In the genomic region with DNA sequence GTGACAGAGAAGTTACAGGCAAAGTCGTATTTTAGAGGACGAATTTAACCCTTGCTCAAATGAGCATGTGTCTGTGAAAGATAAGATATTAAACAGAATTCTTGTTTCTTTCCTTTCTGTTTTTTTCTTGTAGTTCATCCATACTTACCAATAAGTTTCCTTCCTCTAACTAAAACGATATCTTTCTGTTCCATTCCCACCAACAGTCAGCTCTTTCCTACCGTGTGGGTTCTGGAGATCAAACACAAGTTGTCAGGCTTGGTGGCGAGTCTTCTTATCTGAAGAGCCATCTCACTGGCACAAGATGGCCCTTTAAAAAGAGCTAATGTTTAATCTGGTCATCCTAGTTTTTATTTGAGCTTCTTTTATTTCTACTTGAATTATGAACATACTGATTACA, we compare ENCODE assay signal across 30 mouse cellular contexts. TPM values are rescaled to one million over a fixed set of nuclear protein-coding genes. Genes with fewer than 3 reads are reported as not detected.
A peak's percentile ranks its signal among the peaks of the same experiment; 100 is the strongest.
DNase-seq lines count a peak whose midpoint lies in the region; ATAC-seq and TF ChIP-seq lines count a peak whose summit lies in the region.
"Had no signal": no experiment of that assay in that cellular context is flagged by ENCODE, and none has a peak within 500 bp of the region (broad histone marks: within the 10 kb centered on the region; RNA-seq: fewer than 3 reads in every experiment).

No protein-coding gene starts in this region.

- TF ChIP-seq RAD21 in MEL (IDR thresholded peaks at IDR 0.05; ENCODE audit: low read depth, low read length) = no peak

- TF ChIP-seq CTCF in MEL (IDR thresholded peaks at IDR 0.05 in 2 of 3, conservative IDR thresholded peaks at IDR 0.05 in 1 of 3; ENCODE audit: control insufficient read depth in 1 of 3, insufficient read depth in 1 of 3, low read depth in 2 of 3, low read length in 3 of 3, poor library complexity in 1 of 3, severe bottlenecking in 1 of 3) = no peak
- TF ChIP-seq CTCF in liver, embryonic 14.5 days (IDR thresholded peaks at IDR 0.05; ENCODE audit: low read depth) = no peak
- no peak for TF ChIP-seq CTCF in layer of hippocampus, adult 2 months (conservative IDR thresholded peaks at IDR 0.05)

- no peak; the same call in 1 of the 2 replicates for ATAC-seq in liver, embryonic 12.5 days
- ATAC-seq in liver, embryonic 11.5 days (replicated peaks; ENCODE audit: low FRiP score) = no peak; the same call in 1 of the 2 replicates
- ATAC-seq in liver, embryonic 14.5 days (ENCODE audit: insufficient read depth) = 0 out of 2 replicates have a peak, but pooled peaks have one; percentile 31
- peak; percentile 61 for ATAC-seq in megakaryocyte-erythroid progenitor cell, adult 5-6 weeks (replicated peaks; ENCODE audit: low FRiP score, low TSS enrichment, poor library complexity, severe bottlenecking)
- ATAC-seq: activated CD4-positive, CD25-positive, alpha-beta regulatory T cell, adult 4 months; forebrain, embryonic 15.5 days; hindbrain, embryonic 16.5 days had no signal

- no peak overlapping the region for H3K9ac ChIP-seq in liver, embryonic 12.5 days
- H3K9ac ChIP-seq in liver, embryonic 11.5 days (ENCODE audit: low read depth, low read length) = no peak overlapping the region
- H3K9ac ChIP-seq in MEL (ENCODE audit: control insufficient read depth, low read depth, low read length, poor library complexity, severe bottlenecking) = no peak overlapping the region
- no peak overlapping the region for H3K9ac ChIP-seq in liver, embryonic 14.5 days (replicated peaks)
- H3K9ac ChIP-seq: embryonic facial prominence, embryonic 13.5 days; forebrain, embryonic 12.5 days; forebrain, embryonic 15.5 days; heart, embryonic 13.5 days; hindbrain, embryonic 13.5 days had no signal

- intact Hi-C loops in heart, postnatal 10 days (cut with DNase I) = no loop called here

- peak; percentile 82 for TF ChIP-seq EP300 in MEL (IDR thresholded peaks at IDR 0.05; ENCODE audit: low read depth in 1 of 2, low read length in 2 of 2)
- TF ChIP-seq EP300 in liver, embryonic 14.5 days (IDR thresholded peaks at IDR 0.05; ENCODE audit: low read depth) = peak; percentile 70; the same call in 1 of the 2 replicates

- H3K27me3 ChIP-seq in liver, embryonic 12.5 days (replicated peaks) = no peaks in the 10 kb centered on the region
- H3K27me3 ChIP-seq in liver, embryonic 11.5 days (replicated peaks; ENCODE audit: control insufficient read depth, insufficient read depth, low read length) = no peaks in the 10 kb centered on the region
- no peaks in the 10 kb centered on the region for H3K27me3 ChIP-seq in MEL (ENCODE audit: control insufficient read depth in 1 of 2, insufficient read depth in 2 of 2, low read length in 2 of 2)
- no peaks in the 10 kb centered on the region for H3K27me3 ChIP-seq in liver, embryonic 14.5 days (ENCODE audit: control insufficient read depth, insufficient read depth, low read length)
- H3K27me3 ChIP-seq: CH12.LX; embryonic facial prominence, embryonic 13.5 days; forebrain, embryonic 12.5 days; forebrain, embryonic 15.5 days; heart, embryonic 13.5 days; hindbrain, embryonic 13.5 days had no signal

- H3K36me3 ChIP-seq in liver, embryonic 12.5 days = peaks cover 4% of the 10 kb centered on the region; the same call in 1 of the 2 replicates
- no peaks in the 10 kb centered on the region for H3K36me3 ChIP-seq in liver, embryonic 11.5 days (ENCODE audit: control insufficient read depth, insufficient read depth, low read length)
- peaks cover 0 to 33% of the 10 kb centered on the region in 2 experiments; a peak in 2 of 4 replicates for H3K36me3 ChIP-seq in MEL (ENCODE audit: control insufficient read depth in 1 of 2, insufficient read depth in 2 of 2, low read length in 2 of 2)
- no peaks in the 10 kb centered on the region for H3K36me3 ChIP-seq in liver, embryonic 14.5 days (replicated peaks; ENCODE audit: control insufficient read depth, insufficient read depth, low read depth)
- H3K36me3 ChIP-seq: embryonic facial prominence, embryonic 10.5 days; embryonic facial prominence, embryonic 13.5 days; forebrain, embryonic 12.5 days; forebrain, embryonic 15.5 days; heart, embryonic 10.5 days; heart, embryonic 13.5 days; hindbrain, embryonic 10.5 days had no signal

- peak overlapping the region; percentile 24 for H3K4me2 ChIP-seq in liver, embryonic 12.5 days
- H3K4me2 ChIP-seq in liver, embryonic 11.5 days = no peak overlapping the region
- H3K4me2 ChIP-seq in liver, embryonic 14.5 days (ENCODE audit: low read depth) = no peak overlapping the region
- H3K4me2 ChIP-seq: embryonic facial prominence, embryonic 13.5 days; forebrain, embryonic 12.5 days; forebrain, embryonic 15.5 days; heart, embryonic 13.5 days; hindbrain, embryonic 13.5 days had no signal

- H3K4me3 ChIP-seq in liver, embryonic 12.5 days = no peak overlapping the region
- no peak overlapping the region for H3K4me3 ChIP-seq in liver, embryonic 11.5 days (ENCODE audit: low read depth, low read length)
- no peak overlapping the region for H3K4me3 ChIP-seq in MEL (ENCODE audit: control insufficient read depth in 1 of 2, insufficient read depth in 1 of 2, low read depth in 2 of 2, low read length in 2 of 2)
- H3K4me3 ChIP-seq in liver, embryonic 14.5 days (ENCODE audit: insufficient read depth in 1 of 2, low read depth in 2 of 2, low read length in 2 of 2) = no peak overlapping the region
- no peak overlapping the region for H3K4me3 ChIP-seq in layer of hippocampus, adult 2 months
- H3K4me3 ChIP-seq: embryonic facial prominence, embryonic 10.5 days; embryonic facial prominence, embryonic 13.5 days; erythroblast, embryonic 14.5 days; forebrain, embryonic 12.5 days; forebrain, embryonic 15.5 days; heart, adult 2 months; heart, embryonic 10.5 days; heart, embryonic 13.5 days; hindbrain, embryonic 10.5 days; hindbrain, embryonic 13.5 days had no signal

- no peak for TF ChIP-seq POLR2A in MEL (IDR thresholded peaks at IDR 0.05; ENCODE audit: control insufficient read depth in 1 of 2, insufficient read depth in 1 of 2, low read depth in 1 of 2, low read length in 2 of 2, poor library complexity in 1 of 2)

- no peaks in the 10 kb centered on the region for H3K79me2 ChIP-seq in MEL (ENCODE audit: control insufficient read depth, insufficient read depth, low read length, poor library complexity)

- no peaks in the 10 kb centered on the region for H3K9me3 ChIP-seq in liver, embryonic 12.5 days (replicated peaks)
- H3K9me3 ChIP-seq in liver, embryonic 11.5 days (ENCODE audit: control insufficient read depth, low read length) = no peaks in the 10 kb centered on the region
- H3K9me3 ChIP-seq in MEL (replicated peaks; ENCODE audit: insufficient read depth, low read length) = no peaks in the 10 kb centered on the region
- H3K9me3 ChIP-seq in liver, embryonic 14.5 days (ENCODE audit: control insufficient read depth, low read length) = no peaks in the 10 kb centered on the region
- H3K9me3 ChIP-seq: embryonic facial prominence, embryonic 10.5 days; embryonic facial prominence, embryonic 13.5 days; forebrain, embryonic 12.5 days; forebrain, embryonic 15.5 days; heart, embryonic 10.5 days; heart, embryonic 13.5 days; hindbrain, embryonic 10.5 days; hindbrain, embryonic 13.5 days had no signal

- 14% methylated on average over 5 of the region's 5 CpGs for WGBS in liver, embryonic 12.5 days (ENCODE audit: insufficient replicate concordance)
- WGBS in liver, embryonic 11.5 days = 32% methylated on average over 5 of the region's 5 CpGs
- 7% methylated on average over 5 of the region's 5 CpGs for WGBS in liver, embryonic 14.5 days (ENCODE audit: insufficient replicate concordance)

- DNase-seq in liver, embryonic 11.5 days (ENCODE audit: low spot score) = no peak
- peak; percentile 35 for DNase-seq in MEL (ENCODE audit: low read depth, low spot score)
- DNase-seq in liver, embryonic 14.5 days (ENCODE audit: low read depth in 3 of 3, low spot score in 3 of 3) = peak in 2 of 3 experiments; percentile 52 to 55
- no peak for DNase-seq in layer of hippocampus, postnatal 36 days
- DNase-seq in layer of hippocampus, adult 2 months (ENCODE audit: low spot score in 2 of 2) = no peak
- DNase-seq in heart, postnatal 10 days = no peak
- DNase-seq: adrenal gland, adult 8-10 months; adrenal gland, postnatal 25 days; B cell, adult 2 months; cerebellum, adult 11 months; cerebellum, adult 8-10 months; cerebellum, postnatal 10 days; cerebellum, postnatal 36 days; embryo, embryonic 11 days; gastrocnemius, postnatal 25 days; heart, adult 2 months had no signal

- H3K4me1 ChIP-seq in liver, embryonic 12.5 days = peaks cover 33% of the 10 kb centered on the region
- no peaks in the 10 kb centered on the region for H3K4me1 ChIP-seq in liver, embryonic 11.5 days (replicated peaks; ENCODE audit: control insufficient read depth, insufficient read depth, low read length)
- peaks cover 18 to 20% of the 10 kb centered on the region in 2 experiments for H3K4me1 ChIP-seq in MEL (ENCODE audit: control insufficient read depth in 1 of 2, insufficient read depth in 2 of 2, low read length in 2 of 2)
- H3K4me1 ChIP-seq in liver, embryonic 14.5 days (replicated peaks; ENCODE audit: control insufficient read depth in 2 of 2, insufficient read depth in 2 of 2, low read length in 1 of 2) = peaks cover 0 to 11% of the 10 kb centered on the region in 2 experiments; a peak in 2 of 4 replicates
- H3K4me1 ChIP-seq: embryonic facial prominence, embryonic 13.5 days; forebrain, embryonic 12.5 days; forebrain, embryonic 15.5 days; heart, embryonic 10.5 days; heart, embryonic 13.5 days; hindbrain, embryonic 10.5 days; hindbrain, embryonic 13.5 days had no signal

- peak overlapping the region; percentile 60; the same call in 1 of the 2 replicates for H3K27ac ChIP-seq in liver, embryonic 12.5 days
- H3K27ac ChIP-seq in liver, embryonic 11.5 days (ENCODE audit: low read depth, low read length) = no peak overlapping the region
- H3K27ac ChIP-seq in MEL (ENCODE audit: control insufficient read depth, low read depth, low read length) = peak overlapping the region; percentile 56; the same call in 1 of the 2 replicates
- no peak overlapping the region for H3K27ac ChIP-seq in liver, embryonic 14.5 days
- H3K27ac ChIP-seq in layer of hippocampus, adult 2 months = no peak overlapping the region
- H3K27ac ChIP-seq: embryonic facial prominence, embryonic 10.5 days; embryonic facial prominence, embryonic 13.5 days; forebrain, embryonic 12.5 days; forebrain, embryonic 15.5 days; heart, adult 2 months; heart, embryonic 10.5 days; heart, embryonic 13.5 days; hindbrain, embryonic 10.5 days; hindbrain, embryonic 13.5 days had no signal

RNA-seq across cellular contexts. Expression of gene Ggt7, which starts 9.3 kb away (rescaled TPM):
- 0.54 and 0.86 TPM in 2 replicates for polyA plus RNA-seq in liver, embryonic 12.5 days (2016; fragmentation: Nextera tagmentation; extraction: Ambion mirVana)
- 1.0 and 1.3 TPM in 2 replicates for polyA plus RNA-seq in liver, embryonic 11.5 days (2014; fragmentation: Nextera tagmentation; extraction: Ambion mirVana)
- total RNA-seq in MEL (2012; rRNA removed) = 1.3 and 1.8 TPM in 2 replicates
- 1 to 10 TPM in 1 of 2 experiments, not detected in 1; 2.1 TPM for polyA plus RNA-seq in MEL (2012; ENCODE audit: insufficient read depth in 1 of 2, insufficient read length in 2 of 2, low read depth in 1 of 2, low replicate concordance in 2 of 2, missing spikeins in 1 of 2)
- polyA plus RNA-seq in liver, embryonic 14.5 days (2012; rRNA removed) = 0.35 and 0.83 TPM in 2 replicates
- polyA plus RNA-seq in liver, embryonic 14.5 days (2014; fragmentation: Nextera tagmentation; extraction: Ambion mirVana) = 0.18 and 0.20 TPM in 2 replicates
- total RNA-seq in megakaryocyte-erythroid progenitor cell, adult 5-6 weeks (2014; fragmentation: Nextera tagmentation) = not detected in 2 replicates
- not detected in 2 replicates for total RNA-seq in megakaryocyte-erythroid progenitor cell, adult 5-6 weeks (2017)
- 100 to 1,000 TPM; 108 to 111 TPM for total RNA-seq in layer of hippocampus, postnatal 36 days (2021)
- 100 to 1,000 TPM; 114 to 124 TPM for total RNA-seq in layer of hippocampus, adult 2 months (2021)
- total RNA-seq in heart, postnatal 10 days (2021) = 1 to 10 TPM in 1 of 2 experiments, under 1 TPM in 1; 0.98 to 1.8 TPM
- polyA plus RNA-seq: erythroblast, embryonic 14.5 days had no signal

RNA-seq across cellular contexts. Expression of gene Acss2, which starts 9.6 kb away (rescaled TPM):
- 25.1 and 27.1 TPM in 2 replicates for polyA plus RNA-seq in liver, embryonic 12.5 days (2016; fragmentation: Nextera tagmentation; extraction: Ambion mirVana)
- polyA plus RNA-seq in liver, embryonic 11.5 days (2014; fragmentation: Nextera tagmentation; extraction: Ambion mirVana) = 27.7 and 28.5 TPM in 2 replicates
- 2.9 and 5.4 TPM in 2 replicates for total RNA-seq in MEL (2012; rRNA removed)
- polyA plus RNA-seq in MEL (2012; ENCODE audit: insufficient read depth in 1 of 2, insufficient read length in 2 of 2, low read depth in 1 of 2, low replicate concordance in 2 of 2, missing spikeins in 1 of 2) = 10 to 100 TPM in 1 of 2 experiments, not detected in 1; 11.0 TPM
- polyA plus RNA-seq in liver, embryonic 14.5 days (2012; rRNA removed) = 13.8 and 14.3 TPM in 2 replicates
- polyA plus RNA-seq in liver, embryonic 14.5 days (2014; fragmentation: Nextera tagmentation; extraction: Ambion mirVana) = 18.3 and 21.4 TPM in 2 replicates
- total RNA-seq in megakaryocyte-erythroid progenitor cell, adult 5-6 weeks (2014; fragmentation: Nextera tagmentation) = 33.7 and 36.7 TPM in 2 replicates
- total RNA-seq in megakaryocyte-erythroid progenitor cell, adult 5-6 weeks (2017) = 27.4 and 37.7 TPM in 2 replicates
- total RNA-seq in layer of hippocampus, postnatal 36 days (2021) = 10 to 100 TPM; 64.8 to 67.6 TPM
- 10 to 100 TPM; 62.6 to 70.8 TPM for total RNA-seq in layer of hippocampus, adult 2 months (2021)
- 10 to 100 TPM; 26.8 to 27.8 TPM for total RNA-seq in heart, postnatal 10 days (2021)

RNA-seq across cellular contexts. Expression of gene Ncoa6, which starts 53.7 kb away (rescaled TPM):
- 9.2 and 10.4 TPM in 2 replicates for polyA plus RNA-seq in liver, embryonic 12.5 days (2016; fragmentation: Nextera tagmentation; extraction: Ambion mirVana)
- 19.9 and 20.7 TPM in 2 replicates for polyA plus RNA-seq in liver, embryonic 11.5 days (2014; fragmentation: Nextera tagmentation; extraction: Ambion mirVana)
- 4.0 and 5.2 TPM in 2 replicates for total RNA-seq in MEL (2012; rRNA removed)
- 10 to 100 TPM in 1 of 2 experiments, not detected in 1; 29.7 TPM for polyA plus RNA-seq in MEL (2012; ENCODE audit: insufficient read depth in 1 of 2, insufficient read length in 2 of 2, low read depth in 1 of 2, low replicate concordance in 2 of 2, missing spikeins in 1 of 2)
- polyA plus RNA-seq in liver, embryonic 14.5 days (2012; rRNA removed) = 8.4 and 9.0 TPM in 2 replicates
- polyA plus RNA-seq in liver, embryonic 14.5 days (2014; fragmentation: Nextera tagmentation; extraction: Ambion mirVana) = 6.5 and 8.9 TPM in 2 replicates
- 65.7 and 78.0 TPM in 2 replicates for total RNA-seq in megakaryocyte-erythroid progenitor cell, adult 5-6 weeks (2014; fragmentation: Nextera tagmentation)
- total RNA-seq in megakaryocyte-erythroid progenitor cell, adult 5-6 weeks (2017) = 8.4 and 17.9 TPM in 2 replicates
- 10 to 100 TPM; 59.2 to 75.4 TPM for total RNA-seq in layer of hippocampus, postnatal 36 days (2021)
- 10 to 100 TPM; 70.4 to 76.3 TPM for total RNA-seq in layer of hippocampus, adult 2 months (2021)
- 10 to 100 TPM; 40.5 to 40.7 TPM for total RNA-seq in heart, postnatal 10 days (2021)

Comparison
In these comparisons a context has a peak if more than half of its experiments do, and no peak if none do; other contexts are left out.
1. ATAC-seq: peak in liver, embryonic 14.5 days (single experiment) and megakaryocyte-erythroid progenitor cell, adult 5-6 weeks (single experiment); none in liver, embryonic 12.5 days (single experiment) and liver, embryonic 11.5 days (single experiment).
2. H3K27ac ChIP-seq: peak in liver, embryonic 12.5 days (single experiment) and MEL (single experiment); none in liver, embryonic 11.5 days (single experiment), liver, embryonic 14.5 days (single experiment) and layer of hippocampus, adult 2 months (single experiment).
3. DNase-seq: peak in MEL (single experiment) and liver, embryonic 14.5 days (2 of 3); none in liver, embryonic 11.5 days (single experiment), layer of hippocampus, postnatal 36 days (0 of 2), layer of hippocampus, adult 2 months (0 of 2) and heart, postnatal 10 days (0 of 2).
4. RNA of gene Ggt7, which starts 9.3 kb away (total RNA-seq): 114 to 124 TPM in layer of hippocampus, adult 2 months and 108 to 111 TPM in layer of hippocampus, postnatal 36 days; 1.3 to 1.8 TPM in MEL, 0.98 to 1.8 TPM in heart, postnatal 10 days and not detected in megakaryocyte-erythroid progenitor cell, adult 5-6 weeks; every median in the first group is over 10 times any median in the second.